ENCODE assay signal across 7 mouse cellular contexts in the genomic region with DNA sequence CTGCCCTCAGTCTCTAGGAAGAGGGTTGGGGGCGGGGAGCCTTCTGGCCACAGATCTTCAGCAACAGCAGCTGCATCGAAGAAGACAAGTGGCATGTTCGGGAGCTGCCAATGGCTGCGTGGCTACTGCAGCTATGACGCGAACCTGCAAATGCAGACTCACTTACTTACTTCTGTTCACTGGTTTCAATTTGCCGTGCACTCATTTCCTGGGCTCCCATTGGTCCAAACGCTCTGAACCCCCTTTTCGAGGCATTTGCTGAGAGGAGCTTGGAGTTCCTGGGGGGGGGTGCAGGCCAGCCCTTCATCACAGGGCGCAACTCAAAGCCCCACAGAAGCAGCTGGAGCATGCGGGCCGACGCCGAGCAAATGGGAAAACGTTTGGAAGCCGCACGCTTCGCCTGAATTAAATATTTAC.
A peak's percentile ranks its signal among the peaks of the same experiment; 100 is the strongest.
DNase-seq lines count a peak whose midpoint lies in the region; ATAC-seq and TF ChIP-seq lines count a peak whose summit lies in the region.

No protein-coding gene starts in this region.

- peak overlapping the region; percentile 52 for H3K4me2 ChIP-seq in lung, embryonic 16.5 days (ENCODE audit: low read depth, low read length)
- peak overlapping the region; percentile 28; the same call in 1 of the 2 replicates for H3K4me2 ChIP-seq in forebrain, embryonic 14.5 days (ENCODE audit: low read length)
- 0 out of 2 replicates have a peak overlapping the region, but pooled peaks have one; percentile 21 for H3K4me2 ChIP-seq in liver, embryonic 16.5 days (ENCODE audit: low read depth, low read length)

- H3K27ac ChIP-seq in lung, embryonic 16.5 days (ENCODE audit: low read length): no peak overlapping the region
- peak overlapping the region; percentile 21; the same call in 1 of the 2 replicates for H3K27ac ChIP-seq in forebrain, embryonic 14.5 days (ENCODE audit: low read depth, low read length)
- H3K27ac ChIP-seq in liver, embryonic 16.5 days (ENCODE audit: low read length): no peak overlapping the region
- no peak overlapping the region for H3K27ac ChIP-seq in cerebellum, adult 2 months (ENCODE audit: insufficient read depth, low read length)

- no peak for DNase-seq in lung, adult 18-20 months
- DNase-seq in forebrain, embryonic 14.5 days (ENCODE audit: low spot score): peak; percentile 38
- peak; percentile 9 to 20 for DNase-seq in thymus, postnatal 10 days (ENCODE audit: low spot score in 2 of 2)
- DNase-seq in cerebellum, adult 2 months: no peak
- DNase-seq in urinary bladder, postnatal 4 days (ENCODE audit: low spot score in 2 of 2): no peak

- peak overlapping the region; percentile 20; the same call in 1 of the 2 replicates for H3K4me3 ChIP-seq in lung, embryonic 16.5 days (ENCODE audit: low read length)
- no peak overlapping the region for H3K4me3 ChIP-seq in forebrain, embryonic 14.5 days (ENCODE audit: low read depth, low read length)
- no peak overlapping the region for H3K4me3 ChIP-seq in liver, embryonic 16.5 days (ENCODE audit: low read depth, low read length)
- H3K4me3 ChIP-seq in cerebellum, adult 2 months (replicated peaks; ENCODE audit: insufficient read depth, low read depth, low read length): no peak overlapping the region

- H3K36me3 ChIP-seq in lung, embryonic 16.5 days (ENCODE audit: control insufficient read depth, insufficient read depth, low read length): no peaks in the 10 kb centered on the region
- H3K36me3 ChIP-seq in forebrain, embryonic 14.5 days (ENCODE audit: control insufficient read depth, insufficient read depth, low read length): no peaks in the 10 kb centered on the region
- no peaks in the 10 kb centered on the region for H3K36me3 ChIP-seq in liver, embryonic 16.5 days (ENCODE audit: control insufficient read depth, insufficient read depth)

- TF ChIP-seq POLR2A in cerebellum, adult 2 months (IDR thresholded peaks at IDR 0.05; ENCODE audit: borderline replicate concordance, insufficient read depth, low read length): no peak

- TF ChIP-seq CTCF in cerebellum, adult 2 months (IDR thresholded peaks at IDR 0.05; ENCODE audit: borderline replicate concordance, insufficient read depth, low read depth, low read length): no peak

- ATAC-seq in lung, embryonic 16.5 days (ENCODE audit: low read depth): peak; percentile 56; the same call in 1 of the 2 replicates
- peak; percentile 40; the same call in 1 of the 2 replicates for ATAC-seq in forebrain, embryonic 14.5 days
- no peak for ATAC-seq in liver, embryonic 16.5 days (ENCODE audit: low read depth)

- H3K9ac ChIP-seq in lung, embryonic 16.5 days (ENCODE audit: low read length): peak overlapping the region; percentile 24; the same call in 1 of the 2 replicates
- H3K9ac ChIP-seq in forebrain, embryonic 14.5 days (ENCODE audit: low read length): no peak overlapping the region
- no peak overlapping the region for H3K9ac ChIP-seq in liver, embryonic 16.5 days (ENCODE audit: low read depth, low read length)

- no peaks in the 10 kb centered on the region for H3K9me3 ChIP-seq in lung, embryonic 16.5 days (ENCODE audit: control insufficient read depth, low read length)
- no peaks in the 10 kb centered on the region for H3K9me3 ChIP-seq in forebrain, embryonic 14.5 days (replicated peaks; ENCODE audit: control insufficient read depth, low read length)
- no peaks in the 10 kb centered on the region for H3K9me3 ChIP-seq in liver, embryonic 16.5 days (replicated peaks; ENCODE audit: control insufficient read depth, low read length)

- no peaks in the 10 kb centered on the region for H3K27me3 ChIP-seq in lung, embryonic 16.5 days (ENCODE audit: control insufficient read depth, insufficient read depth, low read depth, low read length)
- no peaks in the 10 kb centered on the region for H3K27me3 ChIP-seq in forebrain, embryonic 14.5 days (replicated peaks; ENCODE audit: control insufficient read depth, insufficient read depth, low read length)
- H3K27me3 ChIP-seq in liver, embryonic 16.5 days (ENCODE audit: control insufficient read depth, insufficient read depth, low read depth, low read length): no peaks in the 10 kb centered on the region
- H3K27me3 ChIP-seq in cerebellum, adult 2 months (ENCODE audit: control insufficient read depth, insufficient read depth, low read length): no peaks in the 10 kb centered on the region

- no peaks in the 10 kb centered on the region; the same call in 1 of the 2 replicates for H3K4me1 ChIP-seq in lung, embryonic 16.5 days (replicated peaks; ENCODE audit: control insufficient read depth, insufficient read depth, low read length)
- peaks cover 4% of the 10 kb centered on the region for H3K4me1 ChIP-seq in forebrain, embryonic 14.5 days (ENCODE audit: control insufficient read depth, insufficient read depth, low read length)
- no peaks in the 10 kb centered on the region; the same call in 1 of the 2 replicates for H3K4me1 ChIP-seq in liver, embryonic 16.5 days (ENCODE audit: control insufficient read depth, low read depth, low read length)
- no peaks in the 10 kb centered on the region for H3K4me1 ChIP-seq in cerebellum, adult 2 months (ENCODE audit: control insufficient read depth, insufficient read depth, low read length)

- WGBS in lung, embryonic 16.5 days: 33% methylated on average over 18 of the region's 18 CpGs
- 51% methylated on average over 18 of the region's 18 CpGs for WGBS in forebrain, embryonic 14.5 days
- 54% methylated on average over 18 of the region's 18 CpGs for WGBS in liver, embryonic 16.5 days (ENCODE audit: insufficient replicate concordance)
- WGBS in cerebellum, adult 2 months: 66% methylated on average over 18 of the region's 18 CpGs

Comparison
In these comparisons a context has a peak if more than half of its experiments do, and no peak if none do; other contexts are left out.
1. DNase-seq: peak in forebrain, embryonic 14.5 days (single experiment) and thymus, postnatal 10 days (2 of 2); none in lung, adult 18-20 months (0 of 2), cerebellum, adult 2 months (0 of 2) and urinary bladder, postnatal 4 days (0 of 2).
2. Peak in every context shown above with its lines, with median percentiles within 50 percentile points of each other: H3K4me2 ChIP-seq.